Mouse (Mus musculus) cerebellum, adult 2 months (tissue): Measurements from ENCODE around the gene Hmga1.

ENCODE experiments used
- CTCF ChIP-seq: fragments of 200-500 bp; IDR thresholded peaks from 2 replicates; pipeline ENCODE4 v1.5.1; 2011; ENCODE audit warnings: low read depth, mild to moderate bottlenecking, control low read depth, low read length, moderate library complexity, borderline replicate concordance; ENCODE audit not compliant: insufficient read depth
- POLR2A ChIP-seq: fragments of 200-500 bp; IDR thresholded peaks from 2 replicates; pipeline ENCODE4 v1.6.1; 2011; ENCODE audit warnings: low read length, control low read depth, borderline replicate concordance; ENCODE audit not compliant: insufficient read depth

DNA sequence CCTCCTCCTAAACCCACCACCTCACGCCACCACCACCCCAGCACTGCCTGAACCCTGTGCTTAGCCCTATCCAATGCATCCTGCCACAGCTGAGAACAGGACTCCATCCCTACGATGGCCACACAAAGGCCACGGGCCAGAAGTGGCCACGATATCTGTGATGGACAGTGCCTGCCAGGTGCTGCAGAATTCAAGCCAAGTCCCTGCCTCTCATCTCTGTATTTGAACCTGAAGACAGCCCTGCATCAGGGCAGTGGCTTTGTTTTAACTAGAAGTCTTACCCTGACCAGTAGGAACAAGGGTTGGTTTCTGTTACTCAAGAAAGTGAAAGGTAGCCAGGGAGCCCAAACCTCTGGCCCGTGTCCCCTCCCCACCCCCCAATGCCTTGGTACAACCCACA is 47.2 kb upstream of the Hmga1 start:
- TF ChIP-seq CTCF = no peak
- TF ChIP-seq POLR2A = peak; percentile 35; the same call in 1 of the 2 replicates
